Mouse (Mus musculus) Muller cell, postnatal 12 days (primary cell): ENCODE data around the gene Cd24a.

Experiments
- DNase-seq: peaks from one replicate; pipeline ENCODE4 v3.0.0-alpha.2; 2015; ENCODE audit errors: inconsistent ontology term

Cd24a gene

GRCm38 (mm10) chr10:43625578-43625977 lies 47.5 kb downstream of the Cd24a start:
- DNase-seq = no peak

- no peak for DNase-seq
Observed at GRCm38 (mm10) chr10:43629216-43629615, 51.1 kb downstream of the Cd24a start.

GRCm38 (mm10) chr10:43629857-43630256 lies 51.8 kb downstream of the Cd24a start:
- no peak for DNase-seq

GRCm38 (mm10) chr10:43630634-43631033 lies 52.5 kb downstream of the Cd24a start:
- DNase-seq = no peak

GRCm38 (mm10) chr10:43631049-43631448 lies 53.0 kb downstream of the Cd24a start:
- no peak for DNase-seq

GRCm38 (mm10) chr10:43631639-43632354 lies 53.7 kb downstream of the Cd24a start:
- DNase-seq = no peak

GRCm38 (mm10) chr10:43633117-43633516 lies 55.0 kb downstream of the Cd24a start:
- no peak for DNase-seq
